In genomic region chr12:108121288-108121687, GRCm38 (mm10) we compare ENCODE assay signal across 9 mouse cellular contexts. TPM values are rescaled to one million over a fixed set of nuclear protein-coding genes. Genes with fewer than 3 reads are reported as not detected.
DNase-seq lines count a peak whose midpoint lies in the region; ATAC-seq lines count a peak whose summit lies in the region.
"Had no signal": no experiment of that assay in that cellular context is flagged by ENCODE, and none has a peak within 500 bp of the region (broad histone marks: within the 10 kb centered on the region; RNA-seq: fewer than 3 reads in every experiment).

No protein-coding gene starts in this region.

- 8% methylated on average over 2 of the region's 2 CpGs for WGBS in forebrain, embryonic 11.5 days
- WGBS in hindbrain, embryonic 15.5 days = 0% methylated on average over 2 of the region's 2 CpGs
- 7% methylated on average over 2 of the region's 2 CpGs for WGBS in midbrain, embryonic 13.5 days

- H3K4me1 ChIP-seq in forebrain, embryonic 11.5 days (replicated peaks; ENCODE audit: control insufficient read depth, insufficient read depth, low read length) = no peaks in the 10 kb centered on the region
- peaks cover 16% of the 10 kb centered on the region for H3K4me1 ChIP-seq in hindbrain, embryonic 15.5 days (replicated peaks)
- H3K4me1 ChIP-seq in midbrain, embryonic 13.5 days (replicated peaks) = peaks cover 18% of the 10 kb centered on the region

- no peaks in the 10 kb centered on the region for H3K36me3 ChIP-seq in forebrain, embryonic 11.5 days (ENCODE audit: control insufficient read depth, insufficient read depth, low read length)
- H3K36me3 ChIP-seq in hindbrain, embryonic 15.5 days = no peaks in the 10 kb centered on the region
- H3K36me3 ChIP-seq in midbrain, embryonic 13.5 days = peaks cover 8% of the 10 kb centered on the region

- H3K27ac ChIP-seq in forebrain, embryonic 11.5 days (ENCODE audit: low read depth, low read length) = no peak overlapping the region
- H3K27ac ChIP-seq in hindbrain, embryonic 15.5 days (replicated peaks) = no peak overlapping the region
- no peak overlapping the region for H3K27ac ChIP-seq in midbrain, embryonic 13.5 days

- no peaks in the 10 kb centered on the region for H3K27me3 ChIP-seq in forebrain, embryonic 11.5 days (ENCODE audit: control insufficient read depth, insufficient read depth, low read length)
- no peaks in the 10 kb centered on the region for H3K27me3 ChIP-seq in hindbrain, embryonic 15.5 days
- H3K27me3 ChIP-seq in midbrain, embryonic 13.5 days = no peaks in the 10 kb centered on the region

- H3K9me3 ChIP-seq in forebrain, embryonic 11.5 days (ENCODE audit: control insufficient read depth, low read length) = no peaks in the 10 kb centered on the region
- no peaks in the 10 kb centered on the region for H3K9me3 ChIP-seq in hindbrain, embryonic 15.5 days
- H3K9me3 ChIP-seq in midbrain, embryonic 13.5 days = no peaks in the 10 kb centered on the region

- DNase-seq in ovary, postnatal 36 days (ENCODE audit: low spot score) = peak; percentile 38
- no peak for DNase-seq in ovary, adult 18-20 months (ENCODE audit: low spot score)
- DNase-seq in brain, embryonic 18.5 days (ENCODE audit: low read depth, low spot score) = peak; percentile 60
- peak; percentile 82 for DNase-seq in forebrain, embryonic 11.5 days (ENCODE audit: low spot score)
- peak; percentile 42 to 50 for DNase-seq in left cerebral cortex, adult 8-10 months (ENCODE audit: low spot score in 2 of 2)
- DNase-seq in telencephalon, adult 2 months (ENCODE audit: low read depth, low spot score) = peak; percentile 68

- no peak overlapping the region for H3K9ac ChIP-seq in forebrain, embryonic 11.5 days (ENCODE audit: low read length)
- H3K9ac ChIP-seq in hindbrain, embryonic 15.5 days = no peak overlapping the region
- H3K9ac ChIP-seq in midbrain, embryonic 13.5 days (replicated peaks) = no peak overlapping the region

- ATAC-seq in forebrain, embryonic 11.5 days (replicated peaks; ENCODE audit: low FRiP score) = no peak
- ATAC-seq in hindbrain, embryonic 15.5 days (ENCODE audit: low FRiP score, low read depth) = peak; percentile 77
- ATAC-seq in midbrain, embryonic 13.5 days = 0 out of 2 replicates have a peak, but pooled peaks have one; percentile 77

- no peak overlapping the region for H3K4me3 ChIP-seq in forebrain, embryonic 11.5 days (ENCODE audit: low read depth, low read length)
- H3K4me3 ChIP-seq in hindbrain, embryonic 15.5 days = no peak overlapping the region
- H3K4me3 ChIP-seq in midbrain, embryonic 13.5 days (replicated peaks) = no peak overlapping the region
- H3K4me3 ChIP-seq: erythroblast, embryonic 14.5 days had no signal

- no peak overlapping the region for H3K4me2 ChIP-seq in forebrain, embryonic 11.5 days (ENCODE audit: low read depth, low read length, severe bottlenecking)
- H3K4me2 ChIP-seq in hindbrain, embryonic 15.5 days = no peak overlapping the region
- H3K4me2 ChIP-seq in midbrain, embryonic 13.5 days (replicated peaks) = no peak overlapping the region

RNA-seq across cellular contexts. Expression of gene Setd3, which starts 57.8 kb away (rescaled TPM):
- 79.2 and 85.9 TPM in 2 replicates for polyA plus RNA-seq in forebrain, embryonic 11.5 days (2014; fragmentation: Nextera tagmentation; extraction: Ambion mirVana)
- 95.6 and 95.9 TPM in 2 replicates for polyA plus RNA-seq in hindbrain, embryonic 15.5 days (2015; fragmentation: Nextera tagmentation; extraction: Ambion mirVana)
- 100 to 1,000 TPM; 184 to 213 (median 200) TPM for total RNA-seq in left cerebral cortex, adult 8-10 months (2022)
- polyA plus RNA-seq in midbrain, embryonic 13.5 days (2015; fragmentation: Nextera tagmentation; extraction: Ambion mirVana) = 93.6 and 96.6 TPM in 2 replicates

RNA-seq across cellular contexts. Expression of gene Ccnk, which starts 58.1 kb away (rescaled TPM):
- polyA plus RNA-seq in forebrain, embryonic 11.5 days (2014; fragmentation: Nextera tagmentation; extraction: Ambion mirVana) = 5.0 and 6.2 TPM in 2 replicates
- polyA plus RNA-seq in hindbrain, embryonic 15.5 days (2015; fragmentation: Nextera tagmentation; extraction: Ambion mirVana) = 2.8 and 3.1 TPM in 2 replicates
- total RNA-seq in left cerebral cortex, adult 8-10 months (2022) = 10 to 100 TPM; 25.9 to 30.3 (median 28.2) TPM
- 4.4 and 4.7 TPM in 2 replicates for polyA plus RNA-seq in midbrain, embryonic 13.5 days (2015; fragmentation: Nextera tagmentation; extraction: Ambion mirVana)
